Mouse (Mus musculus): ENCODE data around the gene Ctdspl.

Ctdspl gene

DNA sequence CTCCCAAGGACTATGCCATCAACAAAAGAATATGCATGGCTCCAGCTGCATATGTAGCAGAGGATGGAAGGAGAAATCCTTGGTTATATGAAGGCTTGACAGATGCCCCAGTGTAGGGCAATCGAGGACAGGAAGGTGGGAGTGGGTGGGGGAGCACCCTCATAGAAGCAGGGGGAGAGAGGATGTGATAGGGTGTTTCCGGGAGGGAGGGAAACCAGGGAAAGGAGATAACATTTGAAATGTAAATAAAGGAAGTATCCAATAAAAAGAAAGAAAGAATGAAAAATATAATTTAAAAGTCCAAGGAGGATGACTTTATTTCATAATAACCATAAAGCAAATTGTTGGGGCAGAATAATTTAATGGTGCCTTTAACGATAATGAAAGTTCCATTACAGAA lies 12.6 kb upstream of the Ctdspl start:
- CTCF ChIA-PET, result interaction anchor here in 3 of 4 experiments (0.7 to 1.5 kb wide), 5 partner anchors 12 to 427 kb away, joined by 3 to 10 read pairs (median 4); partner anchors contain the start of genes Ctdspl (in 1 of the 3) and Myd88 (in 1 of the 3)
- POLR2A ChIA-PET, result interaction anchor here in 1 of 4 experiments (0.9 to 1.7 kb wide), 2 partner anchors 11 to 134 kb away, joined by 8 to 9 read pairs; no protein-coding TSS in a partner anchor

DNA sequence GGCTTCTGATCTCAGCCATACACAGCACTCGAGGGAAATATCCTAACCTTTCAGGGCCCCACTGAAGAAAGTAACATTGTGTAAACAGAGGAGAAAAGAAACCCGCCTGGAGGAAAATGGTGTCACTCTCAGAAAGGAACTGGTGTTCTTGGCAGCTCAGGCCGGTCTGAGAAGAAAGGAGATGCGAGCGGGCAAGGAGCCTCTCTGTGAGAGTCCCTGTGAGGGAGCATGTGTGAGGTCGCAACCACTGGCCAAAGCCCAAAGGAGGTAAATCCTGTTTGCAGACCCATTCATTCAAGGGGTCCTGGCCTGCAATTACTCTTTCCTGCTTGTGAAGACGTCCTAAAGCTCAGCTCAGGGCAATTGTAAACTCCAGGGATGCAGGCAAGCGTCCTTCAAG lies 11.7 kb upstream of the Ctdspl start:
- POLR2A ChIA-PET, result interaction anchor here in 2 of 4 experiments (0.6 to 1.7 kb wide), 6 partner anchors 10 to 486 kb away, joined by 3 to 10 read pairs (median 8); no protein-coding TSS in a partner anchor
- CTCF ChIA-PET, result interaction anchor here (0.6 to 1.5 kb wide), 17 partner anchors 11 to 426 kb away, joined by 3 to 10 read pairs (median 4); partner anchors contain the start of genes Acaa1b (in 1 of the 4), Ctdspl (in 1 of the 4), Dlec1 (in 1 of the 4) and Myd88 (in 1 of the 4)

- POLR2A ChIA-PET, result interaction anchor here in 1 of 4 experiments (1.3 to 1.7 kb wide), 2 partner anchors 9 to 307 kb away, joined by 4 to 8 read pairs; no protein-coding TSS in a partner anchor
These were observed 11.0 kb upstream of the Ctdspl start for GRCm38 (mm10) chr9:118915290-118915689.

DNA sequence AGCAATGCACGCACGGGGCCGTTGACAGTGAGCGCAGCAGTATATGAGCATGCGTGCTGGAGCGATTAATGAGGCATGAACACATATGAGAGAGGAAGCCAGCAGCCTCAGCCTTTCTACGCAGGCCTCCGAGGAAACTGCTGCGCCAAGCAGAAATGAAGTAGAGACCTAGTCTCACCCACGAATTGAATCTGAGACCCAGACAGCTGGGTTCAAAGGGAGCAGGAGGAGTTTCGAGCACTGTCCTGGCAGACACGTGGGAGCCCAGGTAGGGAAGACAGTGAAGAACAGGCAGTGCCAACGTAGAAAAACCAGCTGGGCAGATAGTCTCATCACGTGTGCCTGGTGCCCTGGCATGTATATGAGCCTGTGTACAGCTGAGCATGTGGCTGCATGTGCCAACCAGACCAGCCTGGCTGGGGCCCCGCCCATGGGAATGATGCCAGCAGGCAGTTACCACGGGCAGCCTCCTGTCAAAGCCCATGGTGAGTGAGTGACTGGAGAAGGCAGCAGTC lies 6.5 kb upstream of the Ctdspl start:
- CTCF ChIA-PET, result interaction anchor here (0.7 to 2.0 kb wide), 13 partner anchors 49 to 476 kb away, joined by 3 to 27 read pairs (median 4); partner anchors contain the start of gene Dlec1 (in 1 of the 4)
- POLR2A ChIA-PET, result interaction anchor here in 2 of 4 experiments (0.7 to 1.6 kb wide), 2 partner anchors 144 to 532 kb away, joined by 4 to 6 read pairs; no protein-coding TSS in a partner anchor

More at GRCm38 (mm10) chr9:118915290-118915689, 11.0 kb upstream of the Ctdspl start:
- CTCF ChIA-PET, result interaction anchor here (0.6 to 1.5 kb wide), 15 partner anchors 10 to 327 kb away, joined by 3 to 10 read pairs (median 3); partner anchors contain the start of genes Acaa1b (in 1 of the 4), Ctdspl (in 1 of the 4) and Dlec1 (in 1 of the 4)

DNA sequence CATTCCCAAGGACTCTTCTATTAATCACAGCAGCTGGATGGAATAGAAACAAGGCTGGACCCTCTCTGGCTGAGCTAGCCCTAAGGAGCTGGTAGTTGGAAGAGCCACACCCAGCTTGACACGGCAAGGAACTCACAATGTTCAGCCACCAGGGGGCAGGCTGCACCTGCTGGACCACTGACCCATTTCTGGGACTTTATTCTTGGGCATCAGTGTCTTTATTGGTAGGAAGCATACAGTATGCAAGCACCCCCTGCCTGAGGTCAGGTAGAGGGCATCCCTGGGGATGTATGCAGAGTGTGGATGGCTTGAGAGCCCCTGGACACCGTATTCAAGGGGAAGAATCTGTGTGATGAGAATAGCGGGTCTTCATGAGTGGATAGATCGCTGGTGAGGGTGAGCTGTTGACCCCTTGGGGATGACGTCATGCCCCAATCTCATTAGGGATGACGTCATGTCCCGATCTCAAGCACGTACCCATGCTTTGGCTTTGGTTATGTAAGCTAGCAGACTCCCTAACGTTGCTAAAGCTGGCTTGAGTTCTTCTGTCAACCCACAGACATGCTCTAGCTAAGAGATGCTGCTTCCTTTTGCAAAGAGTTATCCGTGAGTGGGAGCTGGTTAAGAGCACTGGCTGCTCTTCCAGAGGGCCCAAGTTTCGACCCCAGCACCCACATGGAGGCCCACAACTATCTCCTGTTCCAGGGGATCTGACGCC lies 5.3 kb upstream of the Ctdspl start:
- POLR2A ChIA-PET, result interaction anchor here in 3 of 4 experiments (0.8 to 1.6 kb wide), 4 partner anchors 143 to 402 kb away, joined by 3 to 6 read pairs (median 4); no protein-coding TSS in a partner anchor
- CTCF ChIA-PET, result interaction anchor here (0.6 to 2.0 kb wide), 81 partner anchors 9 to 831 kb away, joined by 3 to 27 read pairs (median 4); partner anchors contain the start of genes Dlec1 (in 3 of the 4), Myd88 (in 1 of the 4) and Vill (in 1 of the 4)

DNA sequence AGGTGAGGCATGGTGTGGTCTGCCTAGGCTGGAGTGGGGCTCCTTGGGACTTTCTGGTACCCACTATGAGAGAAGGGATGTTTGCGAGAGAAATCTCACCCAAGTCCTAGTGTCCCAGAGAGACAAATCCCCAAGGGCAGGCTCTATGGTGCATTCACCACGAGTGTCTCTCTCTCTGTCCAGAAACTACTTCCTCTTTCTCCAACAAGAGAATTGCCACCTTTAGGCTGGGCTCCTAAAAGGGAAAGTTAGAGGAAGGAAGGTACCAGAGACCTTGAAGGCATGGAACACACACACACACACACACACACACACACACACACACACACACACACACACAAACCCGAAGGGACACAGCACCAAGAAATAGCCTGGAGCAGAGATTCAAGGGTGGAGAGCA lies 4.3 kb upstream of the Ctdspl start:
- ChIA-PET POLR2A (no interaction called here), CTCF (interaction anchor here in 1 of 4 experiments (1.9 kb wide), 1 partner anchor 146 kb away, joined by 13 read pairs; no protein-coding TSS in a partner anchor)

DNA sequence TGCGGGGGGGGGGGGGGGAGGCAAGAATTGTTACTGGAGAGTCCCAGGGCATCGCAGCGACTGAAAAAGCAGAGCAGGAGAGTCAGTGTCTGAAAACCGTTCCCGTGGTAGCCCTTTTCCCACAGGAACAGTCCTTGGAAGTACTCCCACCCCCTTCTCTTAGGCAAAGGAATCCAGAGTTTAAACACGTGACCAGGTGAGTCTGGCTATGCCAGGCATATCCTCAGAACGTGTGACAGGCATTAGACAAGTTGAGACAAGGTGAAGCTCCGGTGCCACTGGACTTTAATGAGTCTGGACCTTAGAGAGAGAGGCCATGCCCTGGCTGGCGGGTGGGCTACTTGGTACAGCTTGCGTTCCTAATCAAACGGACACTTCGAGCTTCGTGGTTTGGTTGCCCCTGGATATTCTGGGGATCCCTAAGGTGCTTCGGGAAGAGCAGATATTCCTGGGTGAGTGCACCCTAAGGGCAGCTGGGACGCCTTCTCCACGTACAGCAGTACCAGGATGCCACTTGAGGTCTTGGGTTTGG lies 1.6 kb upstream of the Ctdspl start:
- ChIA-PET POLR2A (interaction anchor here (0.6 to 2.3 kb wide), 26 partner anchors 9 to 646 kb away, joined by 3 to 10 read pairs (median 3); partner anchors contain the start of genes Dlec1 (in 1 of the 4), Oxsr1 (in 1 of the 4) and Plcd1 (in 1 of the 4)), CTCF (interaction anchor here in 2 of 4 experiments (0.7 to 1.9 kb wide), 9 partner anchors 9 to 183 kb away, joined by 3 to 10 read pairs (median 3); no protein-coding TSS in a partner anchor)

DNA sequence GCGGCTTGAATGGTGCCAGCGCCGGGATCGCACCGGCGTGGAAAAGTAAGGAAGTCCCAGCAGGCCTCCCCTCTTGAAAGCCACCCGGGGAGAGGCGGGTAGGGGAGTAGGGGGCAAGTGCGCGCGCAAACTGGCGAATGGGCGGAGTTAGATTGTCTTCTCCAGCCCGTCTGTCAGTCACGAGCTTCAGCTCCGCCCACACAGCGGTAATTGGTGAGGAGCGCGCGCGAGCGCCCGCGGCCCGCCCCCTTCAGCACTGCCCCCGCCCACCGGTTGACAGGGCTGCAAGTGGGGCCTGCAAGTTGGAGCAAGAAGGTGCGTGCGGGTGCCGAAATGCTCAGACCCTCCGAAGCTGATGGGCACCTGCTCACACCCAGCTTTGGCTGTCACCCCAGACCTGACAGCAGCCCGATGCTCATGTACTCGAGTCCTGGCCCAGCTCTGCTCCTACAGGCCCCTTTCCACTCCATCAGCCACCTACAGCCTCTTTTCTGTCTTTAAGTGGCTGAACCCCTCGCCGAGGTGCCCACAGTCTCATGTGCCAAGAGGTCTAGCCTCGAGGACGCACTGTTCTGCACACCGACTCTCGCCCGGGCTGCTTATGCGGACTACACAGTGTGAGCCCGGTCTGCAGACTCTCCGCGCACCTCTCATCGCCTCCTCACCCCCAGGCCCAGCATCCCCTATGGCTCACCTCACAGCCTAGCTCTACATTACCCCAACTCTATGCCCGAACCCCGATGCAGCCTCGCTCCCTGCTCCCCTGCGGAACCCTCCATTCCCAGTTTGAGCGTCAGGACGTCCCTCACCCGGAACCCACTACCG lies 755 bp upstream of the Ctdspl start:
- POLR2A ChIA-PET, result interaction anchor here (0.6 to 2.3 kb wide), 33 partner anchors 8 to 646 kb away, joined by 3 to 10 read pairs (median 3); partner anchors contain the start of genes Dlec1 (in 1 of the 4), Oxsr1 (in 1 of the 4) and Plcd1 (in 1 of the 4)
- CTCF ChIA-PET, result interaction anchor here in 3 of 4 experiments (0.6 to 1.9 kb wide), 10 partner anchors 8 to 198 kb away, joined by 3 to 10 read pairs (median 3); no protein-coding TSS in a partner anchor

GRCm38 (mm10) chr9:118926688-118927321 lies 552 bp downstream of the Ctdspl start:
- POLR2A ChIA-PET, result interaction anchor here in 3 of 4 experiments (0.6 to 2.3 kb wide), 9 partner anchors 22 to 183 kb away, joined by 3 to 8 read pairs (median 3); no protein-coding TSS in a partner anchor
- CTCF ChIA-PET, result interaction anchor here in 2 of 4 experiments (0.5 to 0.6 kb wide), 3 partner anchors 45 to 425 kb away, joined by 3 to 5 read pairs (median 3); no protein-coding TSS in a partner anchor

DNA sequence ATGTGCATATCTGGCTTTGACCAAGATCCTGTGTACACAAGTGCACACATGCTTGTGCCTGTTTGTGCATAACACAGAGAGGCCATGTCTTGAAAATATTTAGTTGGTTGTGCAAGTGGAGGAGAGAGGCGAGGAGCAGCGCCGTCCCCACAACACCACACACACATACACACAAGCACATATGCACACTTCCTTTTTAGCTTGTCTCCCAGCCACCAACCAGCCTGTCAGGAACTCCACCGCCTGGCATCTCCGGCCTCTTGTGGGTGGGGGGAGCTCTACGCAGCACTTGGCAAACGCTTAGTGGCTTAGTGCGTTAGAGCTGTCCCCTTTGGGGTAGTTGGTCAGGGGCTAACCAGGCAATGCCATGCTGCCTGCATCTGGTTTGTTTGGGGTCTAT lies 1.2 kb downstream of the Ctdspl start:
- ChIA-PET POLR2A (interaction anchor here in 2 of 4 experiments (1.1 to 1.4 kb wide), 3 partner anchors 21 to 104 kb away, joined by 3 to 6 read pairs (median 5); no protein-coding TSS in a partner anchor), CTCF (interaction anchor here in 2 of 4 experiments (0.5 to 0.6 kb wide), 2 partner anchors 46 to 424 kb away, joined by 3 to 5 read pairs; no protein-coding TSS in a partner anchor)

DNA sequence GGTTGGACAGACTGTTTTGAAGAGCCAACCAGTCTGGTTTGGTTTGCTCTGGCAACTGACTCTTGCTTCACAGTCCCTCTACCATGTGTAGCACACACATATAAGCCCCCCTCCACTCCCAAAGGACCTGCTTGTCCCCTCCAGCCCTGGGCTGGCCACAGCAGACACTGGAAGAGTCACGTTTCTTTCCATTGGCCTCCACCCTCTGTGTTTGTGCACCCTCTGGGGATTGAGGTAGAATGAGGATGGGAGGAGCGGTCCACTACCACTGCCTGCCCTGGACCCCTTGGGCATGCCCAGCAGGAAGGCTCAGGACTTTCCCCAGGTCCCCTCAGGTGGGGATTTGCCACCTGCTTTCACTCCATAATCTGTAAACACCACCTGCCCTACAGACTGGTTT lies 1.8 kb downstream of the Ctdspl start:
- ChIA-PET POLR2A (interaction anchor here in 1 of 4 experiments (0.5 to 1.4 kb wide), 2 partner anchors 78 to 98 kb away, joined by 4 to 5 read pairs; no protein-coding TSS in a partner anchor), CTCF (no interaction called here)

- POLR2A ChIA-PET, result interaction anchor here in 1 of 4 experiments (0.5 to 1.4 kb wide), 2 partner anchors 77 to 98 kb away, joined by 4 to 5 read pairs; no protein-coding TSS in a partner anchor
- CTCF ChIA-PET, result no interaction called here
These were observed 2.4 kb downstream of the Ctdspl start for GRCm38 (mm10) chr9:118928656-118929055.

DNA sequence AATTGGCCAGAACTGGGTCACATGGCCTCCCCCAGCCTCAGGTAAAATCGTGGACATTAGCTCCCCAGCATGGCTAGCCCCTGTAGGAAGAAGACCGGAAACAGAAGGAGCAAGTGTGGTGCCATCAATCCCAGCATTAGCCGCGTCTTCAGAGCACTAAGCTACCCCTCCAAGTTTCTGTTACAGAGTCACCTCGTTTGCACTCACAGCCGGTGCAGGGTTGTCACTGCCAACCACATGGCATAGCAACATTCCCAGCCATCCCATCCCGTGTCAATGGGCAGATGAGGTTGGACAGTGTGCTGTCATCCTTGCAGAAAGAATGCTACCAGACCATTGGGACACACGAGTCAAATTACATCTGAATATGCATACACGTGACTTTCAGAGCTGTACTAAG lies 4.4 kb downstream of the Ctdspl start:
- ChIA-PET POLR2A (interaction anchor here in 1 of 4 experiments (0.6 kb wide), 1 partner anchor 866 kb away, joined by 3 read pairs; no protein-coding TSS in a partner anchor), CTCF (interaction anchor here in 2 of 4 experiments (0.6 to 2.7 kb wide), 3 partner anchors 10 to 262 kb away, joined by 3 to 6 read pairs (median 3); no protein-coding TSS in a partner anchor)

DNA sequence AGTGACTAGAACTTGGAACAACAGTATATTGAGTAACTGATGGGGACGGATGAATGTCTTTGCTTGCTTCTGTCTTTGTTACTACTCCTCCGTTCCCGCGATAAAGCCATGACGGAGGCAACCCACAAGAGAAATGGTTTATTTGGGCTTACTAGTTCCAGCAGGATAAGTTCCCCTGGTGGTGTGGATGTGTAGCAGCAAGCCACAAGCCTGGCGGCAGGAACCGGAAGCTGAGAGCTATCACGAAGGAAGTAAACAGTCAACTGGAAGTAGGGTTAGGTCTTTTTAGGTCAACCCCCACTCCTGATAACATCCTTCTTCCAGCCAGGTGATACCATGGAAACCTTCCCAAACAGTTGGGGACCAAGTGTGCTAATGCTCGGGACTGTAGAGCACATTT lies 7.5 kb downstream of the Ctdspl start:
- ChIA-PET CTCF (interaction anchor here in 1 of 4 experiments (1.5 kb wide), 1 partner anchor 9 kb away, joined by 3 read pairs; no protein-coding TSS in a partner anchor), POLR2A (interaction anchor here in 3 of 4 experiments (0.8 to 2.0 kb wide), 3 partner anchors 8 to 9 kb away, joined by 3 to 5 read pairs (median 3); no protein-coding TSS in a partner anchor)

DNA sequence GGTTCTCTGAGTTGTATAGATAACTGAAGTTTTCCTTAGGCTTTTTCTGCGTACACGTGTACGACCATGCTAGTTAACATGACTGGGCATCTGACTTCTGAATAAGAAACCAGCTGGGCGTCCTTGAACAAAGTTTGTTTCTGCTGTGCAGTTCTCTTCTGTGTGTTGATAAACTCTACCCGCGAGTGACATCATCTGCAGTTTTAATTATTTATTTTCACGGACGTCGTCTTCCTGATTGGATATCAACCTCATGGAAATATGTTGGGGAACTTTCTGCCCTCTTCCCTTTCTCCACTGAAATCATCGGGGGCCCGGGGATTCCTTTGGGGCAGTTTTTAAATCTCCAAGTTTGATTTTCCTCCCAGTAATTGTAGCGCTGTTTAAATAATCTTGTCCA lies 8.1 kb downstream of the Ctdspl start:
- ChIA-PET CTCF (interaction anchor here in 2 of 4 experiments (0.6 to 1.5 kb wide), 3 partner anchors 10 to 15 kb away, joined by 3 to 7 read pairs (median 3); no protein-coding TSS in a partner anchor), POLR2A (interaction anchor here in 3 of 4 experiments (0.8 to 2.0 kb wide), 3 partner anchors 9 kb away, joined by 3 to 5 read pairs (median 3); no protein-coding TSS in a partner anchor)

GRCm38 (mm10) chr9:118935098-118935497 lies 8.8 kb downstream of the Ctdspl start:
- POLR2A ChIA-PET, result interaction anchor here in 1 of 4 experiments (1.4 to 2.0 kb wide), 2 partner anchors 10 to 11 kb away, joined by 4 to 5 read pairs; no protein-coding TSS in a partner anchor
- CTCF ChIA-PET, result no interaction called here
